Mouse (Mus musculus) R1 (cell line): ENCODE measurements around the gene Bhlhe41.
A peak's percentile ranks its signal among the peaks of the same experiment; 100 is the strongest.

Source experiments
- DNase-seq: peaks from one replicate; pipeline ENCODE4 v3.0.0-alpha.2; 2018; ENCODE audit warnings: low read depth, low spot score

Bhlhe41 gene

GRCm38 (mm10) chr6:145865289-145865885, at the start of gene Bhlhe41:
Gene Bhlhe41, minus strand, starts transcription at chr6:145865558.
- DNase-seq, result peak; percentile 49

GRCm38 (mm10) chr6:145912232-145912631, 46.9 kb upstream of the Bhlhe41 start:
- DNase-seq, result no peak

- DNase-seq, result peak; percentile 15
These were observed 45.4 kb upstream of the Bhlhe41 start for GRCm38 (mm10) chr6:145910469-145911426.

DNA sequence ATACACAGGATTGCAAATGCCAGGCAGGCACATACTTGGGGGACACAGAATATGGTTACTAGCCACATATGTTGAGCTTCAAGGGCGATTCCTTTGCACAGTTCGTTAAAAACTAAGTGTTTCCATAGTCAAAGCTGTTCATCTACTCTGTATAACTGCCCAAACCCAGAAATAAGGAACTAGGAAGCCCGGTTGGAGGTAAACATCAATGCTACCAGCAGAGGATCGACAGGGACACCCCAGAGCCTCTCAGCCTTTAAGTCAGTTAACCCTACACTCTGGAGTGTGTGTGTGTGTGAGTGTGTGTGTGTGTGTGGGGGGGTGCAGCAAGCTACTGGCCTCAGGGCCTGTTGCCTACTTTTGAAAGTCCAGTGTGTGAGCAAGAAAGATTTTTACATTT, 44.6 kb upstream of the Bhlhe41 start:
- no peak for DNase-seq

DNA sequence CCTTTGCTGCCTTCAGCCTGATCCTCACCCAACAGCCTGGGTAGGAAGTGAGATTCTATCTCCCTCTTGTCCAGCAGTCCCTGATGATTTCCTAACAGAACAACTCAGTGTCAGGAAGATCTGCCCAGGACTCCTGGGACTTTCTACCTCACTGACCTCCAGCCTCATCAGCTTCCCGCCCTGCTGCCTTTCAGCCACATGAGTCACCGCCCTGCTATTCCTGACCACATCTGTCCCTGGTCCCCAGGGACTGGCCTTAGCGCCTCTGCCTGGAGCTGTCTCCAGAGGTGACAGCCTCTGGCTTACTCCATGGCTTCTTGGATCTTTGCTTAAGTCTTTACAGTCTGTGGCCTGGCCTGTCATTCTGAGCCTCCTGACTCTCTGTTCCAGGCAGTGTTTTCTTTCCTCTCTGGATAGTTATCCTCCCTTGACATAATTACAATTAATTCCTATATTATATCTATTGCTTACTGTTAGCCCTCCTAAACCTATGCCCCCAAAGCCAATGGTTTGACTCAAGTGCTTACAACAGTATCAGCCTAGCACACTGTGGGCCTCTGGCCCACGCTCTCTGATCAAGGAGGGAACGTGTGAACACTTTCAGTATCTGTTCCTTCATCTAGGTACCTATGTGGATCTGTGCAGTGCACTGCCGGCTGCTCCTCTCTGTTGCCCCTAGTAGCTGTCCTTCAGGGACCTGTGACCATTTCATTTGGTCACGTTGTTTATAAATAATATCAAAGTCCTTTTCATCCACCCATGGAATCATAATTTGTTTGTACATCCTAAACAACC, 40.9 kb upstream of the Bhlhe41 start:
- no peak for DNase-seq

- DNase-seq, result no peak
These were observed 39.3 kb upstream of the Bhlhe41 start for GRCm38 (mm10) chr6:145904616-145905015.

- DNase-seq, result no peak
These were observed 38.8 kb upstream of the Bhlhe41 start for GRCm38 (mm10) chr6:145904169-145904568.

DNA sequence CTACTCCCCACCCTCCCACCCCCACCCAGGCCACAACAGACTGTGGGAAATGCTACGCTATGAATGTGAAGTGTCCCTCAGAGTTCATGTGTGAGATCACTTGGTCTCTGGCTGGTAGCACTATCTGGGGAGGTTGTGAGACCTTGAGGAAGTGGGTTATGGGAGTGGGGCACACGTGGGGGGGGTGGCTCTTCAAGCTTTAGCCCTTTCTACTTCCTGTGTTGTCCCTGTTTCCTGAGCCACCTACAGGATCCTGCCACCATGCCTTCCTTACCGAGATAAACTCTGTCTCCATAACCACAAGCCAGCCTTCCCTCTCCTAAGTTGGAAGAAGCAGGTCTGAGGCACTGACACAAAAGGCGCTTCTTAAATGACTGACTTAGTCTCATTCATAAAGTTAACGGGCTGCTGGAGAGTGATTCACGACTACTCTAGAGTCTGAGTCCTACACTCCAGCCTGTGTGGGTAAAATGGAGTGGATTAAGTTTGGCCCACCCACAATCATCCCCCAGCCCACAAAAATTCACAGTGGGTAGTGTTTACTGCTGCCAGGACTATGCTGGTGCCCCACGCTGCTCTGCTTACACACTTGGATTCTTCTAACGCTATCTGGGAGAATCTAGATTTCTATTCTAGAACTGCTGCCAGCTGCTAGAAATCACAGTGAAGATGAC, 29.4 kb upstream of the Bhlhe41 start:
- DNase-seq, result no peak

- DNase-seq, result no peak
These were observed 28.1 kb upstream of the Bhlhe41 start for GRCm38 (mm10) chr6:145893366-145894021.

DNA sequence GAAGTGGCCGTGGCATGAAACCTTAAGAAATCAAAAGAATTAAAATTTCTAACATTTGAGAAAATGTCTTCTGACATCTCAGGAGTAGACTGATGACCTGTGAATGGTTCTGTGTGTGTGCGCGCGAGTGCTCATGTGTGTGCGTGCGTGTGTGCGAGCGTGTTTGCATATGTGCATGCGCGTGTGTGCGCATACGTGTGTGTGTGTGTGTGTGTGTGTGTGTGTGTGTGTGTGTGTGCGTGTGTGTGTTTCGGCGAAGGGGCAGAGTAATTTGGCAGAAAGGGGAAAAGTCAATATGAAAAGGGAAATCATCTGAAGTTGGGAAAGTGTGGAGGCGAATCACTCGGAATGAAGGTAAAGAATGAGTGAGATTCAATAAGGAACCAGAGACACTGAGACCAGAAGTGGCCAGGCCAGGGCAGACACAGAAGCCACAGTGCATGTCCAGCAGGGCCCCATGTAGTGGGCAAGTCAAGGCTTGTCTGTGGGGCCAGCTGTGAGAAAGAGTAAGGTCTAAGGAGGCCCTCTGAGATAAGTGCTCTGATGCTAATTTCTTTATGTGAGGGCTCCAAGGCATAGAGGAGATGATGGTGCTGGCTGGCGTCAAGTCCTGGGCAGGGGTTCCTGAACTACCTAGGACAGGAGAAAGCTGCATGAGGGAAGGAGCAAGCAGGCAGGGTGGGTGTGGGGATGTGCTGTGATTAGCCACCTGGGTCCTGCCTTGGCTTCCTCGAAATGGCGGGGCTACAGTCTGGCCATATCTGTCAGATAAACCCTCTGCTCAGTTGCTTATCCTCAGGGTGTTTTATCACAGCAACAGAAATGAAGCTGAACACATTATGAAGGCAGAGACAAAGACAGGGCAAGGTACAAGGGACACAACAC, 27.3 kb upstream of the Bhlhe41 start:
- DNase-seq, result no peak

- no peak for DNase-seq
These were observed 26.6 kb upstream of the Bhlhe41 start for GRCm38 (mm10) chr6:145891951-145892350.

- no peak for DNase-seq
These were observed 22.4 kb upstream of the Bhlhe41 start for GRCm38 (mm10) chr6:145887719-145888118.

- no peak for DNase-seq
These were observed 20.9 kb upstream of the Bhlhe41 start for GRCm38 (mm10) chr6:145886277-145886676.

DNA sequence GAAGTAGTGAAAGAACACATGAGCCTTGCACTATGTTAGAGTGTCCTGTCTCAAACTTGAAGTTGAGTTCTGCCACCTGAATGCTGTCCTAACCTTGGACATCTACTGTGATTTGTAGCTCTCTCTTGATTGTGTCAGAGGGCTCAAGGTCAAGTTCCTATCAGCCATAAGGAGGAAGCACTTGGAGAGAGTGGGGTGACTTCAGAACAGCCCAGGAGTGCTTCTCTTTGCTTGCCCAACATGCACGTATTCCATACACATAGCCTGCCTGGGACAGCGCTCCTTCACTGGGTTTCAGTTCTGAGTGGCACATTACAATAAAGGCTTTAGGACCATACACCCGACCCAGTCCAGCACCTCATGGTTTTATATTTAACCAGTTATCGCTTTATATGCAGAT, 19.7 kb upstream of the Bhlhe41 start:
- no peak for DNase-seq

GRCm38 (mm10) chr6:145883668-145884067, 18.3 kb upstream of the Bhlhe41 start:
- DNase-seq, result no peak

GRCm38 (mm10) chr6:145883010-145883409, 17.7 kb upstream of the Bhlhe41 start:
- no peak for DNase-seq

DNA sequence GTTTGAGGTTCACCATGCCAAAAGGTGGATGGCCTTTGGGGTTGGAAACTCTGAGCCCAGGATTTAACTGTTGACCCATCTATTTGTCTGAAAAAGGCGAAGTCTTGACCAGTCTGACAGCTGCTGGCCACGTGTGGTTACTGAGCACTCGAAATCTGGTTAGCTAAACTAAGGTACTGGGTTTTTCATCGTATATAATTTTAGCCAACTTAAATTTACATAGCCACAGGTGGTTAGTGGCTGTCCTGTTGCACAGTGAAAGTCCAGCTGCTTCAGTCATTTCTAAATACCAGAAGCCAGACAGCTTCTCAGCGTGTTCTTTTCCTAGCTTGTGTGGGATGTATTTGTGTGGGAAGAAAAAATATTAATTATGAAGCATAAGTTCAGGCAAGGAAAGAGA, 15.3 kb upstream of the Bhlhe41 start:
- DNase-seq, result no peak

DNA sequence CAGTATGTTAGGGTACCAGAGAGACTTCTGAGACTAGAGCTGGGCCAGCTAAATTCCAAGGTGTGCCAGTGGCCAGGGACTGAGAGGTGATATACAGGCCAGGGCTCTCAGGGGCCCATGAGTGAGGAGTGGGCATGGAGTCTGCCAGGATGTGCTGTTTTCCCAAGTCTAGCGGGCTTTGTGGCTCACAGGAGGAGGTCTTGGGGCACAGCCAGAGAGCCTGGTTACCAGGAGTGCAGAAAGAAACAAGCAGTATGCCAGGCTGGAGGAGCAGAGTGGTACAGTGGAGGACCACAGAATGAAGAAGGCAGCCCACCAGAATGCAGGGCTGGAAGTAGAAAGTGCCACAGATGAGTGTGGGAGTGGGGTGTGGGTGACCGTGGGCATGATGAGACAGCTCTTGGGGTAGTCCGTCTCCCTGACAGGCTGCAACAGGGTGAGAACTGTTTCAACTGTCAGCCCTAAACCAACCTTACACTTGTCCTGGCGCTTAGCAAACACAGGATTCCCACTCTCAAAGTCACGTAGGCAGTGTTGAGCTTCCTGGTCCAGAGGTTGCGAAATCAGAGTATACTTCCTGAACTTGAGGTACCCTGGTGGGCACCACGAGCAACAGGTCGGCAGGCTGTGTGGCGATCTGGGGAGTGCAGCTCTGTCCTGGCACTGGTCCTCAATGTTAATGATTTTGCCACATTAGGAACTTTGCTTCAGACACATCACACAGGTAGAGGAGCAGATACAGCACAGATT, 11.8 kb upstream of the Bhlhe41 start:
- DNase-seq, result no peak

DNA sequence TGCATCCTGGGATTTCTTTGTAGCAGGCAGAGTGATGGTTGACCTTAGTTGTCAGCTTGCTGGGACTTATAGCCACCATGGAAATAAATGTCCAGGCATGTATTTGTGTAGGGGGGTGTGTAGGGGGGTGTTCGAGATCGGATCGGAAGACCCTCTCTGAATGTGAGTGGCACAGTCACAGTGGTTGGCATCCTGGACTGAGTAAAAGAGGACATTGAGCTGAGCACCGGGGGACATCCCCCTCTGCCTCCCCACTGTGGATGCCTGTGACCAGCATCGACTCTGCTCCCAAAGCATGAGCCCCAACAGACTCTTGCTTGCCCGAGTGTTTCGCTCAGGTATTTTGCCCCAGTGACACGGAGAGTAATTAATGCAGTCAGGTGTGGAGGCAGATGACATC, 8.0 kb upstream of the Bhlhe41 start:
- no peak for DNase-seq
